Mouse (Mus musculus) G1E (cell line): ENCODE results near the gene Rab8a.

Source experiments
- CTCF ChIP-seq: IDR thresholded peaks from 2 replicates; pipeline ENCODE4 v1.5.1; 2012; ENCODE audit warnings: low read depth, low read length, inconsistent platforms, mixed read lengths
- GATA1 ChIP-seq: IDR thresholded peaks from 2 replicates; pipeline ENCODE4 v1.6.1; 2012; ENCODE audit warnings: borderline replicate concordance, low read length, inconsistent platforms, mixed read lengths
- GATA2 ChIP-seq: IDR thresholded peaks from 2 replicates; pipeline ENCODE4 v1.6.1; 2012; ENCODE audit warnings: low read depth, low read length, inconsistent platforms, borderline replicate concordance
- POLR2AphosphoS5 ChIP-seq: IDR thresholded peaks from 2 replicates; pipeline ENCODE4 v1.6.1; 2012; ENCODE audit warnings: low read depth, low read length, inconsistent platforms; ENCODE audit not compliant: insufficient replicate concordance
- TAL1 ChIP-seq: conservative IDR thresholded peaks from 2 replicates; pipeline ENCODE4 v1.6.1; 2012; ENCODE audit warnings: low read depth, low read length, inconsistent platforms, mixed read lengths

DNA sequence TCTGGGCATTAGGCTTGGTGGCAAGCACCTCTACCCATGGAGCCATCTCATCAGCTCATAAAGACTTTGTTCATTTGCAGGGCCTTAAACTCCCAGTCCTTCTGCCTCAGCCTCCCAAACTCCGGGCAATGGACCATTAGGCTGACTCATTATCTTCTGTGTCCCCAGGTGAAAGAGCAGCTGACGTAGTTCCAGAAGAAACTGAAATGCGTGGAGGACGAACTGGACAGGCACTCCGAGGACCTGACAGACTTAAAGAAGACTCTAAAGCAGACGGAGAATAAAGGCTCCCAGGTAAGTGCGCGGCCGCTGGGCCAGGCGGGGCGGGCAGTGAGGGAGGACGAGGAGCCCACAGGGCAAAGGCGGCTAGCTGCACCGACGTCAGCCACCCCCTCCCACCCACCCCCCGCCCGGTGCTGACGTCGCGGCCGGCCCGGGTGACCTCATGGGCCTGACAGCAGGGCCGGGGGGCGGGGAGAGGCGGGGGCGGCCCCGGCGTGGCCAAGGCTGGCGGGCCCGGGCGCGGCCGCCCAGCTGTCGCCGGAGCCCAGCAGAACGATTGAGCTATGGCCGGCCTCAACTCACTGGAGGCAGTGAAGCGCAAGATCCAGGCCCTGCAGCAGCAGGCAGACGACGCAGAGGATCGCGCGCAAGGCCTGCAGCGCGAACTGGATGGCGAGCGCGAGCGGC lies 26.1 kb upstream of the Rab8a start, which contains the start of gene Tpm4:
- TF ChIP-seq CTCF, result no peak
- no peak for TF ChIP-seq GATA1
- no peak for TF ChIP-seq TAL1
- TF ChIP-seq POLR2AphosphoS5, result no peak
- no peak for TF ChIP-seq GATA2
